Mouse (Mus musculus): ENCODE data around the gene Pinlyp. TPM values are rescaled to one million over a fixed set of nuclear protein-coding genes. Genes with fewer than 3 reads are reported as not detected.

Pinlyp gene
- polyA plus RNA-seq, 1 experiment: not detected

- WGBS: under 1% methylated on average over 57 of the region's 57 CpGs
- Histone ChIP-seq H3K4me3 (ENCODE audit: insufficient read depth, low read depth, low read length) (peak overlapping the region; percentile 95), H3K4me1 (ENCODE audit: control insufficient read depth, insufficient read depth, low read length) (peaks cover 10% of the 10 kb centered on the region), H3K27ac (ENCODE audit: insufficient read depth, low read depth, low read length) (peak overlapping the region; percentile 77)
- TF ChIP-seq CTCF (IDR thresholded peaks at IDR 0.05; ENCODE audit: insufficient read depth, low read depth, low read length) (no peak), POLR2A (IDR thresholded peaks at IDR 0.05; ENCODE audit: insufficient read depth, low read depth, low read length) (peak; percentile 58; the same call in 1 of the 2 replicates)
These were observed 894 bp upstream of the Pinlyp start for GRCm38 (mm10) chr7:24546634-24547389.

GRCm38 (mm10) chr7:24544506-24544905 is 1.4 kb downstream of the Pinlyp start:
- Histone ChIP-seq H3K4me3 (ENCODE audit: insufficient read depth, low read depth, low read length) (no peak overlapping the region), H3K27ac (ENCODE audit: insufficient read depth, low read depth, low read length) (no peak overlapping the region), H3K4me1 (ENCODE audit: control insufficient read depth, insufficient read depth, low read length) (peaks cover 10% of the 10 kb centered on the region)
- TF ChIP-seq POLR2A (IDR thresholded peaks at IDR 0.05; ENCODE audit: insufficient read depth, low read depth, low read length) (no peak), CTCF (IDR thresholded peaks at IDR 0.05; ENCODE audit: insufficient read depth, low read depth, low read length) (no peak)
- 95% methylated on average over 2 of the region's 2 CpGs for WGBS

GRCm38 (mm10) chr7:24539686-24540085 is 6.2 kb downstream of the Pinlyp start:
- peaks cover 8% of the 10 kb centered on the region; the same call in 1 of the 2 replicates for H3K4me1 ChIP-seq (ENCODE audit: control insufficient read depth, insufficient read depth, low read length)
- TF ChIP-seq CTCF (IDR thresholded peaks at IDR 0.05; ENCODE audit: insufficient read depth, low read depth, low read length): no peak
- no peak for TF ChIP-seq POLR2A (IDR thresholded peaks at IDR 0.05; ENCODE audit: insufficient read depth, low read depth, low read length)
- no peak overlapping the region for H3K4me3 ChIP-seq (ENCODE audit: insufficient read depth, low read depth, low read length)
- no peak overlapping the region for H3K27ac ChIP-seq (ENCODE audit: insufficient read depth, low read depth, low read length)
- WGBS: 89% methylated on average over 4 of the region's 4 CpGs

GRCm38 (mm10) chr7:24538701-24539100 is 7.2 kb downstream of the Pinlyp start:
- 75% methylated on average over 5 of the region's 5 CpGs for WGBS
- TF ChIP-seq POLR2A (IDR thresholded peaks at IDR 0.05; ENCODE audit: insufficient read depth, low read depth, low read length) (no peak), CTCF (IDR thresholded peaks at IDR 0.05; ENCODE audit: insufficient read depth, low read depth, low read length) (no peak)
- Histone ChIP-seq H3K4me1 (ENCODE audit: control insufficient read depth, insufficient read depth, low read length) (peaks cover 13% of the 10 kb centered on the region), H3K27ac (ENCODE audit: insufficient read depth, low read depth, low read length) (no peak overlapping the region), H3K4me3 (ENCODE audit: insufficient read depth, low read depth, low read length) (no peak overlapping the region)

GRCm38 (mm10) chr7:24538154-24538553 is 7.8 kb downstream of the Pinlyp start:
- WGBS: 23% methylated on average over 5 of the region's 5 CpGs
- H3K4me1 ChIP-seq (ENCODE audit: control insufficient read depth, insufficient read depth, low read length): peaks cover 19% of the 10 kb centered on the region
- no peak overlapping the region for H3K4me3 ChIP-seq (ENCODE audit: insufficient read depth, low read depth, low read length)
- H3K27ac ChIP-seq (ENCODE audit: insufficient read depth, low read depth, low read length): no peak overlapping the region
- TF ChIP-seq POLR2A (IDR thresholded peaks at IDR 0.05; ENCODE audit: insufficient read depth, low read depth, low read length): no peak
- no peak for TF ChIP-seq CTCF (IDR thresholded peaks at IDR 0.05; ENCODE audit: insufficient read depth, low read depth, low read length)

- no peak for TF ChIP-seq CTCF (IDR thresholded peaks at IDR 0.05; ENCODE audit: insufficient read depth, low read depth, low read length)
- TF ChIP-seq POLR2A (IDR thresholded peaks at IDR 0.05; ENCODE audit: insufficient read depth, low read depth, low read length): no peak
- peaks cover 22% of the 10 kb centered on the region for H3K4me1 ChIP-seq (ENCODE audit: control insufficient read depth, insufficient read depth, low read length)
- H3K4me3 ChIP-seq (ENCODE audit: insufficient read depth, low read depth, low read length): no peak overlapping the region
- 53% methylated on average over 5 of the region's 5 CpGs for WGBS
- no peak overlapping the region for H3K27ac ChIP-seq (ENCODE audit: insufficient read depth, low read depth, low read length)
These were observed 8.3 kb downstream of the Pinlyp start for GRCm38 (mm10) chr7:24537591-24537990.

- WGBS: 75% methylated on average over 4 of the region's 4 CpGs
- Histone ChIP-seq H3K4me3 (ENCODE audit: insufficient read depth, low read depth, low read length) (no peak overlapping the region), H3K27ac (ENCODE audit: insufficient read depth, low read depth, low read length) (no peak overlapping the region), H3K4me1 (ENCODE audit: control insufficient read depth, insufficient read depth, low read length) (peaks cover 25% of the 10 kb centered on the region)
- no peak for TF ChIP-seq POLR2A (IDR thresholded peaks at IDR 0.05; ENCODE audit: insufficient read depth, low read depth, low read length)
- no peak for TF ChIP-seq CTCF (IDR thresholded peaks at IDR 0.05; ENCODE audit: insufficient read depth, low read depth, low read length)
These were observed 8.8 kb downstream of the Pinlyp start for GRCm38 (mm10) chr7:24537081-24537480.

GRCm38 (mm10) chr7:24534301-24534700 is 11.6 kb downstream of the Pinlyp start:
- WGBS: 45% methylated on average over 19 of the region's 19 CpGs
- H3K4me3 ChIP-seq (ENCODE audit: insufficient read depth, low read depth, low read length): no peak overlapping the region
- no peak overlapping the region for H3K27ac ChIP-seq (ENCODE audit: insufficient read depth, low read depth, low read length)
- peaks cover 33% of the 10 kb centered on the region for H3K4me1 ChIP-seq (ENCODE audit: control insufficient read depth, insufficient read depth, low read length)
- TF ChIP-seq POLR2A (IDR thresholded peaks at IDR 0.05; ENCODE audit: insufficient read depth, low read depth, low read length) (no peak), CTCF (IDR thresholded peaks at IDR 0.05; ENCODE audit: insufficient read depth, low read depth, low read length) (no peak)

- Histone ChIP-seq H3K27ac (ENCODE audit: insufficient read depth, low read depth, low read length) (no peak overlapping the region), H3K4me3 (ENCODE audit: insufficient read depth, low read depth, low read length) (no peak overlapping the region), H3K4me1 (ENCODE audit: control insufficient read depth, insufficient read depth, low read length) (peaks cover 33% of the 10 kb centered on the region)
- TF ChIP-seq CTCF (IDR thresholded peaks at IDR 0.05; ENCODE audit: insufficient read depth, low read depth, low read length) (no peak), POLR2A (IDR thresholded peaks at IDR 0.05; ENCODE audit: insufficient read depth, low read depth, low read length) (no peak)
- 52% methylated on average over 42 of the region's 42 CpGs for WGBS
These were observed 12.1 kb downstream of the Pinlyp start for GRCm38 (mm10) chr7:24533806-24534205.
